Mouse (Mus musculus): ENCODE results near the gene Med1. TPM values are rescaled to one million over a fixed set of nuclear protein-coding genes. Genes with fewer than 3 reads are reported as not detected.
"Not testable (repeated sequence)": the region's sequence is repeated elsewhere in the genome, so short reads cannot be mapped to it uniquely, and the experiment has no call there.

Gene Med1
- polyA plus RNA-seq (2012; rRNA removed) = 41.1 and 53.7 TPM in 2 replicates

- peak within 1 kb of the TSS; percentile 88 for H3K27ac ChIP-seq (ENCODE audit: control insufficient read depth, insufficient read depth, low read depth, low read length)
- TF ChIP-seq POLR2A (IDR thresholded peaks at IDR 0.05; ENCODE audit: control insufficient read depth, low read depth, low read length) (peak; percentile 91), CTCF (IDR thresholded peaks at IDR 0.05; ENCODE audit: control insufficient read depth, insufficient read depth, insufficient replicate concordance, low read depth, low read length) (no peak)
These were observed at the start of gene Med1 for GRCm38 (mm10) chr11:98192901-98193805. Gene Med1 (minus strand): TSS chr11:98193293.

GRCm38 (mm10) chr11:98238995-98239394, 45.9 kb upstream of the Med1 start:
- H3K27ac ChIP-seq (ENCODE audit: control insufficient read depth, insufficient read depth, low read depth, low read length) = no peak overlapping the region
- H3K4me1 ChIP-seq (ENCODE audit: control insufficient read depth, insufficient read depth, low read length) = no peaks in the 10 kb centered on the region
- peaks cover 2% of the 10 kb centered on the region; the same call in 1 of the 2 replicates for H3K36me3 ChIP-seq (ENCODE audit: control insufficient read depth, insufficient read depth, low read length)

More at GRCm38 (mm10) chr11:98192901-98193805, at the start of gene Med1:
- Histone ChIP-seq H3K4me3 (ENCODE audit: control insufficient read depth, low read depth, low read length) (peak within 1 kb of the TSS; percentile 82), H3K4me1 (ENCODE audit: control insufficient read depth, insufficient read depth, low read length) (no peaks in the 10 kb centered on the region), H3K27me3 (ENCODE audit: control insufficient read depth, insufficient read depth, low read length) (no peaks in the 10 kb centered on the region), H3K36me3 (ENCODE audit: control insufficient read depth, insufficient read depth, low read length) (no peaks in the 10 kb centered on the region; the same call in 1 of the 2 replicates)

GRCm38 (mm10) chr11:98238416-98238815, 45.3 kb upstream of the Med1 start:
- no peaks in the 10 kb centered on the region for H3K4me1 ChIP-seq (ENCODE audit: control insufficient read depth, insufficient read depth, low read length)
- no peak overlapping the region for H3K27ac ChIP-seq (ENCODE audit: control insufficient read depth, insufficient read depth, low read depth, low read length)
- peaks cover 2% of the 10 kb centered on the region; the same call in 1 of the 2 replicates for H3K36me3 ChIP-seq (ENCODE audit: control insufficient read depth, insufficient read depth, low read length)
- no peaks in the 10 kb centered on the region for H3K27me3 ChIP-seq (ENCODE audit: control insufficient read depth, insufficient read depth, low read length)
- no peak overlapping the region for H3K4me3 ChIP-seq (ENCODE audit: control insufficient read depth, low read depth, low read length)
- no peak for TF ChIP-seq POLR2A (IDR thresholded peaks at IDR 0.05; ENCODE audit: control insufficient read depth, low read depth, low read length)
- no peak for TF ChIP-seq CTCF (IDR thresholded peaks at IDR 0.05; ENCODE audit: control insufficient read depth, insufficient read depth, insufficient replicate concordance, low read depth, low read length)

More at GRCm38 (mm10) chr11:98238995-98239394, 45.9 kb upstream of the Med1 start:
- H3K4me3 ChIP-seq (ENCODE audit: control insufficient read depth, low read depth, low read length) = no peak overlapping the region
- TF ChIP-seq POLR2A (IDR thresholded peaks at IDR 0.05; ENCODE audit: control insufficient read depth, low read depth, low read length) (no peak), CTCF (IDR thresholded peaks at IDR 0.05; ENCODE audit: control insufficient read depth, insufficient read depth, insufficient replicate concordance, low read depth, low read length) (no peak)
- H3K27me3 ChIP-seq (ENCODE audit: control insufficient read depth, insufficient read depth, low read length) = no peaks in the 10 kb centered on the region

DNA sequence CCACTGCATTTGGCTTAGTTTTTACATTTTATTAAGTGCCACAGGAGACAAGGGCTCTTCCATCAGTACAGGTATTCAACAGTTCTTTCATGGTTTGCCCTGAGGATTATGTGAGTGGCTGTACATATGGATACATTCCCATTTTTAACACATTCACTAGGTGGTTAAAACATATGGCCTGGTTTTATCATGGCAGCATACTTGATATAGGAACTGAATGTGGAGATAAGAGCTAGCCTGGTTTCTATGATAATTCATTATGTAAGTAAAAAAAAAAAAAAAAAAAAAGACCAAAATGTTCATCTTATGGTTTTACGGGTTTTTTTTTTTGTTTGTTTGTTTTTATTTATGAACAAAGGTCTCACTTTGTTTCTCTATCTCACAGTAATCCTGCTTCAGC, 33.3 kb upstream of the Med1 start:
- Histone ChIP-seq H3K4me3 (ENCODE audit: control insufficient read depth, low read depth, low read length) (no peak overlapping the region), H3K27ac (ENCODE audit: control insufficient read depth, insufficient read depth, low read depth, low read length) (no peak overlapping the region), H3K36me3 (ENCODE audit: control insufficient read depth, insufficient read depth, low read length) (no peaks in the 10 kb centered on the region; the same call in none of the 2 replicates)

DNA sequence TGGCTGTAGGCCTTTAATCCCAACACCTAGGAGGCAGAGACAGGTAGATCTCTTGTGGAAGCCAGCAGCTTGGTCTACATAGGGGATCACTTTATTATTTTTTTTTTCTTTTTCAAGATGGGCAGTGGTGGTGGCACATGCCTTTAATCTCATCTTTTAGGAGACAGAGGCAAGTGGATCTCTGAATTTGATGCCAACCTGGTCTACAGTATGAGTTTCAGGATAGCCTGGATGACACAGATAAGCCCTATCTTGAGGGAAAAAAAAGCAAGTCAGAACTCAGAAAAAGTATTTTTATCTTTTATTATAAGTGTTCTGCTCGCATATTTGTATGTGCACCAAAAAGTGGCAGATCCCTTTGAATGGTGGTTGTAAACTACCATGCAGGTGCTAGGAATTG, 20.2 kb upstream of the Med1 start:
- no peak for TF ChIP-seq CTCF (IDR thresholded peaks at IDR 0.05; ENCODE audit: control insufficient read depth, insufficient read depth, insufficient replicate concordance, low read depth, low read length)
- TF ChIP-seq POLR2A (IDR thresholded peaks at IDR 0.05; ENCODE audit: control insufficient read depth, low read depth, low read length) = no peak
- H3K4me3 ChIP-seq (ENCODE audit: control insufficient read depth, low read depth, low read length) = no peak overlapping the region
- no peaks in the 10 kb centered on the region for H3K4me1 ChIP-seq (ENCODE audit: control insufficient read depth, insufficient read depth, low read length)
- H3K36me3 ChIP-seq (ENCODE audit: control insufficient read depth, insufficient read depth, low read length) = peaks cover 3% of the 10 kb centered on the region; the same call in 1 of the 2 replicates
- H3K27me3 ChIP-seq (ENCODE audit: control insufficient read depth, insufficient read depth, low read length) = no peaks in the 10 kb centered on the region
- H3K27ac ChIP-seq (ENCODE audit: control insufficient read depth, insufficient read depth, low read depth, low read length) = no peak overlapping the region

More for the DNA sequence above, 33.3 kb upstream of the Med1 start:
- Histone ChIP-seq H3K4me1 (ENCODE audit: control insufficient read depth, insufficient read depth, low read length) (no peaks in the 10 kb centered on the region), H3K27me3 (ENCODE audit: control insufficient read depth, insufficient read depth, low read length) (no peaks in the 10 kb centered on the region)
- no peak for TF ChIP-seq CTCF (IDR thresholded peaks at IDR 0.05; ENCODE audit: control insufficient read depth, insufficient read depth, insufficient replicate concordance, low read depth, low read length)

DNA sequence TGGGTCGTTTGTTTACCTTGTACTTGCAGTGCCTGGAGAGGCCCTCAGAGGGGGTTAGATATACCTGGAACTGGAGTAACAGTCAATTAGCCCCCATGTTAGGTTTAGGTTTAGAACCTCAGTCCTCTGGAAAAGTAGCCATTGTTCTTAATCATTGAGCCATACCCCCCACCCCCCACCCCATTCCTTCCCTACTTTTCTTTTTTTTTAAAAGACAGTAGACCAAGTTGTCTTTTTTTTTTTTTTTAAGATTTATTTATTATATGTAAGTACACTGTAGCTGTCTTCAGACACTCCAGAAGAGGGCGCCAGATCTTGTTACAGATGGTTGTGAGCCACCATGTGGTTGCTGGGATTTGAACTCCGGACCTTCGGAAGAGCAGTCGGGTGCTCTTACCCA, 16.6 kb upstream of the Med1 start:
- H3K36me3 ChIP-seq (ENCODE audit: control insufficient read depth, insufficient read depth, low read length); H3K27ac ChIP-seq (ENCODE audit: control insufficient read depth, insufficient read depth, low read depth, low read length); H3K4me3 ChIP-seq (ENCODE audit: control insufficient read depth, low read depth, low read length); H3K4me1 ChIP-seq (ENCODE audit: control insufficient read depth, insufficient read depth, low read length); H3K27me3 ChIP-seq (ENCODE audit: control insufficient read depth, insufficient read depth, low read length): not testable (repeated sequence)

DNA sequence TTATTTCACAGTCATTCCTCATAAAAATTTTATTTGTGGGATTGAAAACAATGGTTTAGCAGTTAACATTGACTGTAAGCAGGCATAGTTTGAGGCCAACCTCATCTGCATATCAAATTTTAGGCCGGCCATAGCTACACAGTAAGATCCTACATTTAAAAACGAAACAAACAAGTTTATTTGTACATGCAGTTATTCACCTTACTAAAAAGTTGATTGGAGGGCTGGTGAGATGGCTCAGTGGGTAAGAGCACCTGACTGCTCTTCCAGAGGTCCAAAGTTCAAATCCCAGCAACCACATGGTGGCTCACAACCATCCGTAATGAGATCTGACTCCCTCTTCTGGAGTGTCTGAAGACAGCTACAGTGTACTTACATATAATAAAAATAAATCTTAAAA, 13.2 kb upstream of the Med1 start:
- H3K36me3 ChIP-seq (ENCODE audit: control insufficient read depth, insufficient read depth, low read length); H3K4me3 ChIP-seq (ENCODE audit: control insufficient read depth, low read depth, low read length); H3K27me3 ChIP-seq (ENCODE audit: control insufficient read depth, insufficient read depth, low read length); H3K27ac ChIP-seq (ENCODE audit: control insufficient read depth, insufficient read depth, low read depth, low read length); H3K4me1 ChIP-seq (ENCODE audit: control insufficient read depth, insufficient read depth, low read length): not testable (repeated sequence)

All from testis, adult 2 months (tissue).